Mouse (Mus musculus): ENCODE data around the gene Serpina1e.
A peak's percentile ranks its signal among the peaks of the same experiment; 100 is the strongest.

Serpina1e gene

DNA sequence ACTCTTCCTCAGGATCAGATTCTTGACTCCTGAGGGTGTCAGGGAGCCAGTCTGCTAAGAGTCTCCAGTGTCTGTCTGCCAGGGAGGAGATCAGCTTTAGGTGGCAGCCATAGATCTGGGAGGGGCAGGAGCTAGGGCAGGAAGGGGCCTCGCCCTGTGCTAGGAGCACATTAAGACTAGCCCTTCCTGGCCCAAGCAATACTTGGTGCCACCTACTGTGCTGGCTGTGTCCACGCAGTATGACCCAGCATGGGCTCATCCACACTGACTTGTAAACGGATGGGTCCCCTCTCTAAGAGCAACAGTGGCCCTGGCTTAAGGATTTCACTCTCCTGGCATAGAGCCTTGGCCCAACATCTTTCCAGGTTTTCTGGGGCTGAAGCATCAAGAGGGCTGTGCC lies at the start of gene Serpina1e:
Gene Serpina1e (minus strand): TSS at position 178 of the 400 bp plus-strand sequence.
- DNase-seq (ENCODE audit: low read depth, low spot score) = no peak

DNA sequence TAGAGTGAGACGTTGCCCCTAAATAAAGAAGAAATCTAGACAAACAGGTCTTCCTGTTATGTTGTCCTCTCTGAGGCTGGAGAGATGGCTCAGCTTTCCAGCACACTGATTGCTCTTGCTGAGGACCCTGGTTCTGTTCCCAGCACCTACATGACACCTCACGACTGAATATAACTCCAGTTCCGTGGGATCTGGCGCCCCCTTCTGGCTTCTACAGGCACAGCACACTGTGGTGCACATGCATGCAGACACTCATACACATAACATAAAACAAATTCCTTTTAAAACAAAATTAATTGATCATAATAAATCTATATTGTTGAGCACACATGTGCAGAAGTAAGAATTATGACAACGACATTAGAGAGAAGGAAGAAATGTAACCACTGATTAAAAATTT lies 45.9 kb upstream of the Serpina1e start:
- peak; percentile 12 for DNase-seq (ENCODE audit: low read depth, low spot score)

DNA sequence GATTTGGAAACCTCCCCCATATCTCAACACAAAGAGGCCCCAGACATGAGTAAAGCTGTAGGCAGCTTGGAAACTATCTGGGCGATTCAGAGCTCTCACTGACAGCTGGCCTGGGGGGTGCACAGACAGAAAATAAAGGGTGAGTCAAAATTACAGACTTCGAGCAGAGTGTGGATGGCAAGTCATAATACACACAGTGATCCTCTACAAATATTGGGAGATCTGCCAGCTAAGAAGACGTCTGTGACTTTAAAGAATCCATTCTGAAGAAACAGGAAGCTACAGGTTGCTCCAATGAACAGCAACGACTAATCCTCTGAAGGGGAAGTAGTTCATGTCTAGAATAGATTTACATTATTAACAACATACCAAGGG lies 44.5 kb upstream of the Serpina1e start:
- no peak for DNase-seq (ENCODE audit: low read depth, low spot score)

DNA sequence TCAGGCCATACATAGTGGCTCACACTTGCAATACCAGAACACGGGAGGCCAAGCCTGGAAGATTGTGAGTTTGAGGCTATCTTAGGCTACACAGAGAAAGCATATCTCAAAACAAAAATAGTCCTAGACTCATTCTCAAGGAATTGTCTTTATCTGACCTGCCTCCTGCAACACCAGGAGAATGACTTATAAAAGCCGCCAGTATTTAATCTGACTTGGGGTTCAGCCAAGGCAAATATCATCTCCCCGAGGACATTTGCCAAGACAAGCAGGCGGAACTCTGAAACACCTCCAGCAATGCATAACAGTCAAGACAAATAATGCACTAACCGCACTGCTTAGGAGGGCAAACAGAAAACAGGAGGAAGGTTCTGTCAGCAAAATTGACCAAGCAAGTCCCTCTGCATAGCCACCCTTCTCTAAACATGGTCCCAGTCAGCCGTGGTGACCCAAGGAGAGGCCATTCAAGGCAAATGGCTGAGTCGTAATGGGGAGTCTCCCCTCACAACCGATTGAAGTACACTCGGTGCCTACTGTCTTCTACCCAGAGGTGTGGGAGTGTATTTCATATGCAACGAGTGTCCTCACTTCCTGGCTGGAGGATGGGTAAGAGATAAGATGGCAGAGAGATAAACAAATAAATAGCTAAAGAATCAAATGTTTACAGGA lies 43.9 kb upstream of the Serpina1e start:
- no peak for DNase-seq (ENCODE audit: low read depth, low spot score)

DNA sequence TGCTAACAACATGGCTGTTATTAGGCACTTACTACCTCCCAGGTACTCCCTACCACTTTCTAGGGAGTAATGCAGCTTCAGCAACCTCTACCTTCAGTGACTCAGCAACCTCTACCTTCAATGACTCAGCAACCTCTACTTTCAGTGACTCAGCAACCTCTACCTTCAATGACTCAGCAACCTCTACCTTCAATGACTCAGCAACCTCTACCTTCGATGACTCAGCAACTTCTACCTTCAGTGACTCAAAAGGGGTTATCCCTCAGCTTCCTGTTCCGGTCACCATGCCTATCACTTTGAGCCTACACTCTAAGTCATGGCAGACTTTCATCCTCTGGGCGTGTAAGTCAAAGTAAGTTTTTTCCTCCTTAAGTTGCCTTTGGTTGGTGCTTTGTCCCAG lies 41.8 kb upstream of the Serpina1e start:
- DNase-seq (ENCODE audit: low read depth, low spot score) = peak; percentile 46

DNA sequence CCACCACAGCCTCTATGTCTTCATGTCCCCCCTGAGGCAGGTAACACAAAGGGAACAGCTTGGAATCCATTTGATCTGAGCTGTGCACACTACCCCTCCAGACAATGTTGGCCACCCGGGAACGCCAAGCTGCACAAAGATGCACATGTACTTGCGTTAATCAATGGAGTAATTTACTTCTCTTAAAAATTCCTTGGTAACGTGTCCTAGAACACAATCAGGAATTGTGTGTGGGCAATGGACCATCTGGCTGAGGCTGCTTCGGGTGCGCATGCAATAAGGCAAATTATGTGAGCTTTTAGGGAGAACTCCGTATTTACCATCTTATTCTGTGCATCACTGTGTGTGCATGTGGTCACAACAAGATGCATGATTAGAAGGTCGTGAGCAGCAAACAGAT lies 40.8 kb upstream of the Serpina1e start:
- DNase-seq (ENCODE audit: low read depth, low spot score) = no peak

DNA sequence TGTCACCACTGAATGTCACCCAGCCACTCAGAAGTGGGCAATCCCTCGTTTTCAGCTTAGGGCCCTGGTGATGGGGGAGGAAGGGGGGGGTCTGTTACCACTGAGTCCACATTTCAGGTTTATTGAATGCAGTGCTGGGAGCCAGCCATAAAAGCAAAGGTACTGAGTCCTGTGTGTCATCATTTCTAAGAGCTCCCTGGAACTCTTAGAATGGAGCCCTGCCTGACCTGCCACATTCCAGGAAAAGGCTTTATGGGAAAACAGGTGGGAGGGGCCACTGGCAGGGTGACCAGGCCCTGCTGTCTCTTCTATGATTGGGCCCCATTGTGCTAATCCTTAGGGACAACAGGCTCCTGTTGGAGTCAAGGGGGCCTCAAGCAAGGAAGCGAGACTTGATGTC lies 37.7 kb upstream of the Serpina1e start:
- DNase-seq (ENCODE audit: low read depth, low spot score) = no peak

DNA sequence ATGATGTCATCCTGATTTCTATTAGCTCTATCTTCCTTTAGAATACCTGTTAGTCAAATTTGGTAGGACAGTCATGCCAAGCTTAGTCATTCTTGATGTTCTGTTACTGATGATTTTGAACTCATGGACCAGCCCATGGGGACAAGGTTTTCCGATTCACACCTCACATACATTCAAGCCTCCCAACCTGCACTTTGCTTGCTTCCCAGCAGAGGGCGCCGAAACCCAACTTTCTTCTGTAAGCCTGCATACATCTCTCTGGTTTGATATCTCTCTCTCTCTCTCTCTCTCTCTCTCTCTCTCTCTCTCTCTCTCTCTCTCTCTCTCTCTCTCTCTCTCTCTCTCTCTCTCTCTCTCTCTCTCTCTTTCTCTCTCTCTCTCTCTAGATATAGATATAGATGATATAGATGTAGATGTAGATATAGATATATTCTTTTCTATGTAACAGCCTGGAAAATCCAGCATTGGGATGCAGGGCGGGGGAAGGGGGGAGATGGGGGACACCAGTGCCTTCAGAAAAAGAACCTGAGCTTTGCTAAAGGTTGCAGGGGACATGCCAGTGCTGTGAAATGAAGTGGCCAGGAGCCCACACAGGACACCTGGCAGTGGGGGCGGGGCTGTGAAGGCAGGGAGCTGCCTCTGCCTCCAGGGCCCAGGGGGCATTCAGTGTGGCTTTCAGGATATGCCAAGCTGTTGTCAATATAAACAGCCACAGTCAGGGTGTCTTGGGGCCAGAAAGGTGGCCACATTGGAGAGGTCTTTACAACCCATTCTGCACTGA lies 36.7 kb upstream of the Serpina1e start:
- peak; percentile 49 for DNase-seq (ENCODE audit: low read depth, low spot score)

DNA sequence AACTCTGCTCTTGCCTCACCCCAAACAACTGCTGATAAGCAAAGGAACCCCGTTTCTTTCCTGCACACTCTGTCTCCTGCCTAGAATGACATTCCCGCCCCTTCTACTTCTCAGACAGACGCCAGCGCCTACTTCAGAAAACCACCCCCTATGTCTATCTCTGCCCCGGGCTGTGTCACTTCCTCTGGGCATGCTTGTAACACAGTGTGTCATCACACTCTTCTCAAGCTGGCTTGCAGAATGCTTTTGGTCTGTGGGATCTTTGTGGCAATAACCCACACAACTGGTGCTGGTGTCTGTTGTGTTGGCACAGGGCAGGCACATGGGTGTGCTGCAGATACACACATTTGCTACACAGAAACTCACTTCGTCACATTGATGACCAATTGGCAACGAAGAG lies 34.2 kb upstream of the Serpina1e start:
- DNase-seq (ENCODE audit: low read depth, low spot score) = no peak

DNA sequence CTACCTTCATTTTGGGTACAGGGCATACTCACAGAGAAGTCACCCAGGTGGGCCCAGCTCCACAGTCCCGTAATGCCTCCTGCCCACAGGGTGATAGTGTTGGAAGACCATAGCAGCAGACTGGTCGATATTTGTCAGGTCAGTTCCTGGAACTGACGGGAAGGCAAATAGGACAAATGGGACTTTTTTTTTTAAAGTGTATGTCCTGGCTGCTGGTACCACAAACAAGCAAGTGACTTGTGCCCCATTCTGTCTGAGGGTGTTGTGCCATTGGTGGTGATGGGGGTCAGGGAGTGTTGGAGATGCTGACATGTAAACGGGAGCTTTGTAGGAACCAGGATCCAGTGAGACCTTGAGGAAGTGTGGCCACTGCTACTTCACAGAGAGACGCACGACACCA lies 31.1 kb upstream of the Serpina1e start, which contains the start of gene Serpina11:
Gene Serpina11 (minus strand): TSS at position 101 of the 400 bp plus-strand sequence.
- no peak for DNase-seq (ENCODE audit: low read depth, low spot score)

DNA sequence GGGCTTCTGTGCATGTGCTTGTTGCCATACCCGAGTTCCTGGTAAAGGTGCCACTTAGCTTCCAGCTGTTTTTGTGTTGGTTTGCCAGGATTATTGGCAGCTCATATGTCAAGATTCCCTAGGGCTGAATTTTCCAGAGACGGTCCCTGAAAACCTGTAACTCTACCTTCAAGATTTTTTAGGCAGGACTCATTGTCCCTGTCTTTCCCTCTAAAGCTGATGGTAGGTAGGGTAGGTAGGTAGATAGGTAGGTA lies 30.7 kb upstream of the Serpina1e start:
- no peak for DNase-seq (ENCODE audit: low read depth, low spot score)

DNA sequence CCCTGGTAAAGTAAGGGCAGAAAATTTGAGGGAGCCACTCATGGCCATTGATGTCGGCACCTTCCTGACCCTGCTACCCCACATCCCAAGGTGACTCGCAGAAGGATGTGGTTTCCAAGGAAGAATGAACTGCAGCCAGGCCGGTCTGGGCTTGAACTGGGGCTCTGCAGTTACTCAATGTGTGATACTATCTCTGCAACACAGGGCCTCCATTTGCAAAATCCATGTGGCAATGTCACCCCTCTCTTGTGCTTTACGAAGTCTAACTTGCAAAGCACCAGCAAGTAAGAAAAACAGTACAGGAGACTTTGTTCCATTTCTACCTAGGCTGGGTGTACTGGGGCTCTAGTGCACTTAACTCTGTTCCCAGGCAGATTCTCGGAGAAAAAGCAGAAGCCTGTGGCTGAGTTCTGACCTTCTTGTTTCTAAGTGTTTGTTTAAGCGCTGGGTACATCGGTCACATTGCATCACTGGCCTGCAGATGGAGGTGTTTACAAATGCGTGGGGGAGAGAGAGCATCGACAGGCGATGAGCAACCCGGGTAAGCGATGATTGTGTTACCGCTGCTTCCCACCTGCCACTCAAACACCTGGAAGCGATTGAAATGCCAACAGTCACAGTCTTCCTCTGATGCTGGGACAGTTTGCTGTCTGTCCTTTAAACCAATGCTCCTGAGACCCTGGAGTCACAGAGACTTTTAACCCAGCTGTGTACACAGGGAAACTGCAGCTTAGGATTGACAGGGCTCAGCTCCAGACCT lies 30.2 kb upstream of the Serpina1e start:
- DNase-seq (ENCODE audit: low read depth, low spot score) = no peak

DNA sequence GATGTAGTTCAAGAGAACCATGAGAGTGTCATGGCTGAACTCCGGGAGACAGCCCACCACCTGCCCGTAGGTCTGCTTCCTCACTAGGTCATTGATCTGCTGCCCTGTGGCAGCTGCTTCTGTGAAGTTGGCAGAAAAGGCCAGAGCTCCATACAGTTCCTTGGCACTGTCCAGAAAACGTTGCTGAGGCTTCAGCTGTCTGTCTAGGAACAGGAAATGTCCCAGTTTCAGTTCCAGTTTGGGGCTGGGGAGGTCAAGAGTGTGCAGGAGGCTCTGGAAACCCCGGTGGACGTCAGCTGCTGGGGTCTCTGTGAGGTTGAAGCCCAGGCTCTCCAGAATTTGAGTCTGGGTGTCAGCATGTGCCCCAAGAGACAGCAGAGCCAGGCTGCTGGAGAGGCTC lies 27.1 kb upstream of the Serpina1e start:
- DNase-seq (ENCODE audit: low read depth, low spot score) = no peak

DNA sequence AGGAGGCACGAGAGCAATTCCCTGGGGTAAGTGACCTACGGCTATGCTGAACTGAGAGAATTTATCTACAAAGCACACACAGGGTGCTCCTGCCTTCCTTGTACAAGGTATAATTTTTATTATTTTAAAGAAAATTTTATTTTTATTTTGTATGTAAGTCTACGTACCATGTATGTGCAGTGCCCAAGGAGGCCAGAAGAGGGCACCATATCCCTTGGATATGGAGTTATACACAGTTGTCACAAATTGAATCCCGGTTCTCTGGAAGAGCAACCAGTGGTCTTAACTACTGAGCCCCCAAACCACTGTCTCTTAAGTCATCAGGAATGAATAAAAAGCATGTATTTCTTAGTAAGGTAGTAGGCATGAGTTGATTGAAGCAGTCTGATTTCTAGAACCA lies 26.2 kb upstream of the Serpina1e start:
- peak; percentile 56 for DNase-seq (ENCODE audit: low read depth, low spot score)

DNA sequence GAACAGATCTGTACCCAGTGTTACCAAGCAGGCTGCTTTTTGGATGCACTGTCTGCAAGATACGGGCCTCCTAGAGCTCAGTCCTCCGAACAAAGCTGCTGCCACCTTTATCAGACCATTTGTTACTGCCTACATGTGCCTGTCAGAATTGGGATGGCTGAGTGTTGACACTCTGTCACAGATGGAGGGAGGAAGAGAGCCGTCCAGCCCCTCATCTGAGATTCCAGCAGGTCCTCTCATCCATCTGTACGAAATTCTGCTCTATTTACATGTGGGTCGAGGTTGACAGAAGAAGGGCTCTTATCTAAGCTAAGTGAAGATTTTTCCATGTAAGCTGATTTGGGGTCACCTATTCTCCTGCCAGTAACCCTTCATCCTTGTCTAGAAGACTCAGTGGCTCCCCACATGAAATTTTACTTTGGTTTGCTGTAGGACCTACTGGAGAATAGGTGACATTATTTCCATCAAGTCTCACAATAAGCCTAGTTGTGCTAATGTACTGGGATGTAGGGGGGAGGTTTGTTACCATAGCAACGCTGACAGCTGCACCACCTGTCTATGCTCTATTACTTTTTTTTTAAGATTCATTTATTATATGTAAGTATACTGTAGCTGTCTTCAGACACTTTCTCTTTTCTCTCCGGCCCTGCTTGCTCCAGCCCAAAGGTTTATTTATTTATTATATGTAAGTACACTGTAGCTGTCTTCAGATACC lies 23.0 kb upstream of the Serpina1e start:
- no peak for DNase-seq (ENCODE audit: low read depth, low spot score)

DNA sequence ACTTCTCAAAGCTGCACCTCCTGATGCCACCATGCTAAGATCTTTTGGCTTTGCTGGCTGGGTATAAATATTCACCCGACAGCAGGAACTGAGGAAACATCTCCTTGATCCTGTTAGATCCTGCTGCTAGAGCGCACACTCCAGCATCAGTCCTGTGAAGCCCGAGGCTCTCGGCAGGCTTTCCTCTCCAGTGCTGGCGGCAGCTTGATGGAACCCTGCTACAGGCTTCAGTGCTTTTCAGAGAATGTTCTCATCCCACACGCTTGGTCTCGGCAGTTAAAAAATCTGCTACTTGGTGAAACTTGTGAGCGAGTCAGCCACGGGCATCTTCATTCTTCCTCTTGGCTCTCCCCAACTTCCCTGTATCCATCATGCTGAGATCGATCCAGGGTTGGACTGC lies 19.5 kb upstream of the Serpina1e start:
- no peak for DNase-seq (ENCODE audit: low read depth, low spot score)

DNA sequence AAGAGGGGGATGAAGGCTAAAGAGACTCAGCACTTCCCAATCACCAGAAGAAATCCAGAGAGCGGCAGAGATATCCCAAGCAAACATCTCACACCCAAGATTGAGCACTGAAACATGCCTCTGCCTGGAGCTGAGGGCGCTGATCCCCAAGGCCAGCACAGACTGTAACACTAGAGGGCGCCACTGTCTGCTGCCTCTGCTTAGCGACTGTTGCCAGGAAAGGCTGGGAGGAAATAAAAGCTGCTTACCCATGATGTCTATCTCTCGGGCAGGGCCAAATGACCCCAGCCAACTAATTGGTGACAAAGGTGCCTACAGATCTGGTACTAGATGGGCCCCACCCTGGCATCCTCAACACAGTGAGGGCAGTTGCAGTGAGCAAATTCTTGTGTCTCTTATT lies 19.1 kb upstream of the Serpina1e start:
- no peak for DNase-seq (ENCODE audit: low read depth, low spot score)

DNA sequence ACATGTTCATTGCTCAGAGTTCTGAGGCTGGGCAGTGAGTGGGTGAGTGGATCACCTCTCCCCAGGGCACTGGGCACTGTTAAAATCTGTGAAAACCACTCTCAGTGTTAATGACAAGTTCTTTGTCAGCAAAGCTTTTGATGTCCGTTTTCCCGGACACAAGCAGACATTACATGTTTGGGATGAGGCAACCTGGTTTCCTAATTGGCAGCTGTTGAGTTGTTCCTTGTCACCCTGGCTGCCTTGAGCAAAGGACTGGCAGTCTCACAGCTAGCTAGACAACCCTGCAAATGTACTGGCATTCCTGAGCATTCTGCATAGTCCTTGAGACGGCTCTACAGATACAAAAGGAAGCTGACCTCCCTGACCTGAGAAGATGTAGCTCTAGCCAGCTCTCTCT lies 18.3 kb upstream of the Serpina1e start:
- no peak for DNase-seq (ENCODE audit: low read depth, low spot score)

DNA sequence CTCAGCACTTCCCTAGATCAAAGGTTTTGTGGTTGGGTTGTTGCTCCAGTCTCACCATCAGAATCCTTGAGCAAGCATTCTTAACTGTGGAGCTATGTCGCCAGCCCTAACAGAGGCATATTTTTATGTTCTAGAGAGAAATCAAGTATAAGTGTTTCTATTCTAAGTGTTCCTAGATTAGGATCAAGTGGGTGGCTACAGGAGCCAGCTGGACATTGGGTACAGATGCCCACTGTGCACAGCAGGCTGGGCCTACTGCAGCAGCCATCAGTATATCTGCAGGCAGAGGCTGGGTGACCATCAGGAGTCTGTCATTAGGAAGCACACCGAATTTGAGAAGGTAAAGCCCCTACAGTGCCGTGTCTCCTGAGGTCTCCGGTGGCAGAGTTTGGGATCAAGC lies 12.3 kb upstream of the Serpina1e start:
- DNase-seq (ENCODE audit: low read depth, low spot score) = no peak

DNA sequence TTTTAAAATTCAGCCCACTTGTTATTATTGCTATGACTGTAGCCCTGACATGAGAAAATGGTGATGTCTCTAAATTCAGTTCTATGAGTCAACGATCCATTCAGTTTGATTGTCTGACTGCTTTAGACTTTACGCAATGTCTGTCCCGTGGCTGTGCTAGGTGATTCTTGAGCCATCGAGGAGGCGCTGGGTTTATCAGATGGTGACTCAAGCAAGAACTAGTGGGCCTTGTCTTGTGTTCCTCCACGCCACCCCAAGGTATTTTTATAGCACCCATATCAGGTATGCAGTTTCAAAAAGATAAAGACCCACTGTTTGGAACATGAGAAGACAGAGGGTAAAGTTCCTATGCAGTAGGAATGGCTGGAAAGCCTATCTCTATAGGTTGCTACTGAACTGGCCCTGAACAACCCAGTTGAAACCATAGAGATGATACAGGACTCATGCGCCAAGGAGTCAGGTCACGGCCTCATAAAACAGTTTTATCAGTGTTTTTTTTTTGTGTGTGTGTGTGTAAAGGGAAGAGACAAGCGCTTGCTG lies 10.9 kb upstream of the Serpina1e start:
- peak; percentile 0 for DNase-seq (ENCODE audit: low read depth, low spot score)

DNA sequence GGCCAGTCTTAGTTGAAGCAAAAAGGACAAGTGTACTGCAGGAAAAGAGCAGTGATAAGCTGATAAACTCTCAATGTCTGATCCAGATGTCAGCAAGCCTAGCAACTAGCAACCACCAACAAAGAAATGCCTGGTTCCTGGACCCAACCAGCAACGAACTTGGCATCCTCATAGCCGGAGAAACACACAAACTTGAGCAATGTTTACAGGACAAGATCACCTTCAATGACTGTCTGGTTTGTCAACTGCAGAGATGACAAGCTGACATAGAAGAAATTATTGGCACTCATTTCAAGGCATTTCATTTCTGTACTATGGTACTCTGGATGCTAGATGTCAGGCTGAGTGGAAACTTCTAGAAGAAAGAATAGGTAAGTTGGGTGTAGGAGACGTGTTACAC lies 8.0 kb upstream of the Serpina1e start:
- peak; percentile 0 for DNase-seq (ENCODE audit: low read depth, low spot score)

DNA sequence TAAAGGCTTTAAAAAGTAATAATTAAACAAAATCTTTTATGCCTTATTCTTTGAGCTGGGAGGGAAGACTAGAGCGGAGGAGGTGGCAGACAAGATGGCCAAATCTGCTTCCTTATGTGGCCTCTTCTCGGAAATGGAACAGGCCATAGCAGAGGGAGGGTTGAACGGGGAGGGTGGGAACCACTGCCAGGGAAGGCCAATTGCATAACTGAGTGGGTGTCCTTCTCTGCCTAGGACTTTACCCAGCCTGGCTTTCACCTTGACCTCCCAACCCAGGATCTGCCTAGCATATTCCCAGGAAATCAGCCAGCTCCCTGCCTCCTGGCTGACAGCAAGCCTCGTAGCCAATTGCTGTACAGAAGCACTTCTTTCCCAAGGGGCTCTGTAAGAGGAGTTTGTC lies 4.5 kb upstream of the Serpina1e start:
- no peak for DNase-seq (ENCODE audit: low read depth, low spot score)

Data from R1 (cell line).